Mouse (Mus musculus) intestine, embryonic 16.5 days (tissue): ENCODE results near the gene Spata25. TPM values are rescaled to one million over a fixed set of nuclear protein-coding genes. Genes with fewer than 3 reads are reported as not detected.
"Not testable (repeated sequence)": the region's sequence is repeated elsewhere in the genome, so short reads cannot be mapped to it uniquely, and the experiment has no call there.

Experiments
- ATAC-seq: fragments of 200-750 bp; cut with Nextera tagmentation; 2 replicates; pipeline ENCODE4 v1.8.0; 2017; ENCODE audit warnings: moderate TSS enrichment, moderate library complexity
- H3K27ac ChIP-seq: fragments of 300-500 bp; sonication (generic); 2 replicates; pipeline ENCODE4 v1.5.1; 2014; ENCODE audit warnings: mild to moderate bottlenecking, low read length
- H3K27me3 ChIP-seq: fragments of 300-500 bp; sonication (generic); replicated peaks from 2 replicates; pipeline ENCODE4 v1.6.1; 2014; ENCODE audit warnings: low read length, control low read depth, mixed read lengths; ENCODE audit not compliant: control insufficient read depth, insufficient read depth
- H3K36me3 ChIP-seq: fragments of 300-500 bp; sonication (generic); 2 replicates; pipeline ENCODE4 v1.6.1; 2014; ENCODE audit warnings: low read length, control low read depth; ENCODE audit not compliant: control insufficient read depth, insufficient read depth
- H3K4me1 ChIP-seq: fragments of 300-500 bp; sonication (generic); 2 replicates; pipeline ENCODE4 v1.6.1; 2014; ENCODE audit warnings: low read length, control low read depth, mixed read lengths; ENCODE audit not compliant: control insufficient read depth, insufficient read depth
- H3K4me2 ChIP-seq: fragments of 300-500 bp; sonication (generic); 2 replicates; pipeline ENCODE4 v1.6.1; 2014; ENCODE audit warnings: low read depth, low read length, control low read depth
- H3K4me3 ChIP-seq: fragments of 300-500 bp; sonication (generic); 2 replicates; pipeline ENCODE4 v1.5.1; 2014; ENCODE audit warnings: mild to moderate bottlenecking, low read length
- H3K9ac ChIP-seq: fragments of 300-500 bp; sonication (generic); 2 replicates; pipeline ENCODE4 v1.6.1; 2014; ENCODE audit warnings: low read depth, low read length
- H3K9me3 ChIP-seq: fragments of 300-500 bp; sonication (generic); 2 replicates; pipeline ENCODE4 v1.6.1; 2016; ENCODE audit warnings: low read length, control low read depth; ENCODE audit not compliant: control insufficient read depth
- WGBS: fragments of 180-500 bp; shearing (Covaris S2); extraction: QIAGEN DNeasy Blood & Tissue Kit; methylation state at CpG from one replicate; pipeline ENCODE4 v1.1.7; 2014; 5-methylcytosine and 5-hydroxymethylcytosine counted together
- polyA plus RNA-seq: library from polyadenylated mRNA; unstranded; fragments of >200 nt; fragmentation: Nextera tagmentation; extraction: Ambion mirVana; gene quantifications from 2 replicates; pipeline ENCODE4 v1.2.1, GENCODE M21; 2015

Gene Spata25
- polyA plus RNA-seq, 1 experiment from 2014 or later: not detected

GRCm38 (mm10) chr2:164803921-164804313, 24.4 kb downstream of the Spata25 start:
- Histone ChIP-seq H3K9ac (peak overlapping the region; percentile 82), H3K27ac (peak overlapping the region; percentile 12), H3K4me1 (peaks cover 13% of the 10 kb centered on the region), H3K9me3 (no peaks in the 10 kb centered on the region), H3K4me3 (peak overlapping the region; percentile 67), H3K36me3 (peaks cover 2% of the 10 kb centered on the region; the same call in 1 of the 2 replicates), H3K4me2 (peak overlapping the region; percentile 60), H3K27me3 (no peaks in the 10 kb centered on the region)
- WGBS: 58% methylated on average over 1 of the region's 1 CpGs
- ATAC-seq: no peak

DNA sequence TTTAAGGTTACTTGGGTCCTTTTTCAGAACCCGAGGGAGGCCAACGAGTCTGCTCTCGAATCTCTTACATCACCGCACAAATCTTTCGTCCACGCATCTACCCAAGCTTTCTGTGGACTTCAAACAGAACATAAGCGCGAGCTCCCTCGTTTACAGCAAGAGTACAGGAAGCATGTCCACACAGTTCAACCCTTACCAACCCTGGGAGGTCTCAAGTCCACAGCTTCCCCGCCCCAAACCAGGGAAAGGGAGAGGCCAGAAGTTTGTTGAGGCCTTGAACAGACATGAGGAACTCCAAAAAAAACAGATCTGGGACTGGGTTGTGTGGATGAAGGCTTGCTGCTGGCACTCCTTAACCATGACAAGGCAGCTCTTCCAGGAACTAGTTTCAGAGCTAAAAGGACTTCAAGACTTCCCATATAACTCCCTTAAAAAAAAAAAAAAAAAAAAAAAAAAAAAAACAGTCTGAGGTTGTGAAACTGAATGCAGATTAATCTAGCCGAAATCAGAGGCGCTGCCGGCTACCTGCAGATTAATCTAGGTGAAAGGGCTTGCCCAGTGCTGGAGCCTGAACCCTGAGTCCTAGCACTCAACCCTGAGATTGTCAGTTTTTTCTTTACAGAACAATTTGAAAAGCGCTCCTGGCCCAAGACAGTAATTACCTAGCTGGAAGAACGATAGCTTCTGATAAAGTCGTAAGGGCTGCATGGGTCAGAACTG, 25.0 kb downstream of the Spata25 start:
- Histone ChIP-seq H3K9ac (peak overlapping the region; percentile 82), H3K27ac (peak overlapping the region; percentile 12), H3K4me1 (peaks cover 13% of the 10 kb centered on the region), H3K27me3 (no peaks in the 10 kb centered on the region), H3K36me3 (peaks cover 2% of the 10 kb centered on the region; the same call in 1 of the 2 replicates), H3K9me3 (no peaks in the 10 kb centered on the region), H3K4me3 (peak overlapping the region; percentile 67), H3K4me2 (peak overlapping the region; percentile 60)
- no peak for ATAC-seq
- 78% methylated on average over 16 of the region's 16 CpGs for WGBS

GRCm38 (mm10) chr2:164800252-164801004, 27.9 kb downstream of the Spata25 start:
- no peak overlapping the region for H3K4me3 ChIP-seq
- peaks cover 9% of the 10 kb centered on the region for H3K4me1 ChIP-seq
- 88% methylated on average over 13 of the region's 13 CpGs for WGBS
- H3K36me3 ChIP-seq: peaks cover 6% of the 10 kb centered on the region
- H3K9ac ChIP-seq: no peak overlapping the region
- no peak overlapping the region for H3K4me2 ChIP-seq
- no peaks in the 10 kb centered on the region for H3K9me3 ChIP-seq
- ATAC-seq: no peak
- H3K27me3 ChIP-seq: no peaks in the 10 kb centered on the region
- H3K27ac ChIP-seq: no peak overlapping the region

- H3K36me3 ChIP-seq, H3K4me3 ChIP-seq, H3K4me1 ChIP-seq, H3K4me2 ChIP-seq, H3K9me3 ChIP-seq, ATAC-seq, H3K27me3 ChIP-seq, H3K9ac ChIP-seq, H3K27ac ChIP-seq: not testable (repeated sequence)
- 77% methylated on average over 6 of the region's 6 CpGs for WGBS
Measured at GRCm38 (mm10) chr2:164798554-164798953, 29.8 kb downstream of the Spata25 start.

DNA sequence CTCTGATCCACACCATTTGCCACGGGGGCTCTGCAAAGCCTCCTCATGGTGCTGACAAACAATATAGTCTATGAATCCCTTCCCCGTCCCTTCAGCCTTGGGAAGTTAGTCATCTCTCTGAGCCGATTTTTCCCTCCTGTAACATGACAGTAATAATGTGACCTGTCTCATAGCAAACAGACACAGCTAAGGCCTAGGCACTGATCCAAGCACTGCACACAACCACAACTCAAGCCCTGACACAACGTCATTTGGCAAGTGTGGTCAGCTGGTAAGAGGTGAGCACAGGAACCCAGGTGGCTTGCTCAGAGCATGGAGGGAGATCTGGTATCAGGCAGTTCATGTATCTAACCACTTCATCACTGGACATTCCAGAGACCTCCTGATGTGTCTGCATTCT, 32.5 kb downstream of the Spata25 start:
- H3K4me3 ChIP-seq: no peak overlapping the region
- no peak for ATAC-seq
- H3K27ac ChIP-seq: no peak overlapping the region
- H3K9me3 ChIP-seq: no peaks in the 10 kb centered on the region
- no peak overlapping the region for H3K9ac ChIP-seq
- 80% methylated on average over 4 of the region's 4 CpGs for WGBS
- no peaks in the 10 kb centered on the region for H3K27me3 ChIP-seq
- no peak overlapping the region for H3K4me2 ChIP-seq
- peaks cover 3% of the 10 kb centered on the region for H3K4me1 ChIP-seq
- H3K36me3 ChIP-seq: peaks cover 23% of the 10 kb centered on the region

GRCm38 (mm10) chr2:164794293-164794692, 34.0 kb downstream of the Spata25 start:
- Histone ChIP-seq H3K4me1 (peaks cover 3% of the 10 kb centered on the region), H3K36me3 (peaks cover 23% of the 10 kb centered on the region; the same call in 1 of the 2 replicates), H3K27me3 (no peaks in the 10 kb centered on the region), H3K9me3 (no peaks in the 10 kb centered on the region), H3K4me2 (no peak overlapping the region), H3K4me3 (no peak overlapping the region), H3K9ac (no peak overlapping the region), H3K27ac (no peak overlapping the region)
- 37% methylated on average over 5 of the region's 5 CpGs for WGBS
- peak; percentile 59 for ATAC-seq

DNA sequence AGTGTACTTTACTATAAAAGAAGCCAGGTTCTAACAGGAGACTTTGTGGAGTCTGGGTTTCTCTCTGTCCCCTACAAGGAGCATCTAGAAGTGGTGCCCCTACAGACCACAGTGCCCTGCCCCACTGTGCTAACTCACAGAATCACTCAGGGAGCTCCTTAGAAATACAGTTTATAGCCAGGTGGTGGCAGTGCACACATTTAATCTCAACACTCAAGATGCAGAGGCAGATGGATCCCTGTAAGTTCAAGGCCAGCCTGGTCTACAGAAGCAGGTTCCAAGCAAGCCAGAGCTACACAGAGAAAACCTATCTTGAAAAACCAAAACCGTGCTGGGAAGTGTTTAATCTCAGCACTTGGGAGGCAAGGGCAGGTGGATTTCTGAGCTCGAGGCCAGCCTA, 34.6 kb downstream of the Spata25 start:
- no peak overlapping the region for H3K27ac ChIP-seq
- no peak overlapping the region for H3K4me3 ChIP-seq
- H3K36me3 ChIP-seq: peaks cover 23% of the 10 kb centered on the region; the same call in 1 of the 2 replicates
- H3K27me3 ChIP-seq: no peaks in the 10 kb centered on the region
- no peak for ATAC-seq
- peaks cover 6% of the 10 kb centered on the region for H3K4me1 ChIP-seq
- H3K4me2 ChIP-seq: no peak overlapping the region
- H3K9me3 ChIP-seq: no peaks in the 10 kb centered on the region
- WGBS: 91% methylated on average over 2 of the region's 2 CpGs
- no peak overlapping the region for H3K9ac ChIP-seq

DNA sequence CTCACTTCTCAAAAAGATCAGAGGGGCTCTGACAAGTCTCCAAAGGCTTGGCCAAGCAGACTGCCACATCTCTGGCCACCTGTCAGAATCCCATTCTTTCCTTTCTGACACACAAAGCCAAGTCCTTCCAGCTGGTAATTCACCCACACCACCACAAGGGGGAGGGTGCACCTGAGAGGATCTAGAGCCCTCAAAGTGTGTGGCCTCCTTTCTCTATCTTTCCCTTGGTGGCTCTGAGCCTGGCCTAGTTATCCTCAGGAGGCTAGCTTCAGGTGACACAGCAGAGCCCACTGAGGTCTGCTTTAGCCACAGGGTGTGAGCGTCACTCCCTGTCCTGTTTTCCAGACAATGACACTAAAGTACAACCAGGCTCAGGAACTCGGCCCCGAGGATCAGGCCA, 35.1 kb downstream of the Spata25 start:
- H3K27me3 ChIP-seq: no peaks in the 10 kb centered on the region
- no peaks in the 10 kb centered on the region for H3K9me3 ChIP-seq
- no peak overlapping the region for H3K27ac ChIP-seq
- H3K36me3 ChIP-seq: peaks cover 26% of the 10 kb centered on the region; the same call in 1 of the 2 replicates
- 69% methylated on average over 3 of the region's 3 CpGs for WGBS
- no peak overlapping the region for H3K9ac ChIP-seq
- H3K4me1 ChIP-seq: peaks cover 11% of the 10 kb centered on the region
- ATAC-seq: 0 out of 2 replicates have a peak, but pooled peaks have one; percentile 16
- H3K4me3 ChIP-seq: no peak overlapping the region
- H3K4me2 ChIP-seq: no peak overlapping the region

GRCm38 (mm10) chr2:164792400-164793190, 35.7 kb downstream of the Spata25 start:
- peak; percentile 6; the same call in 1 of the 2 replicates for ATAC-seq
- Histone ChIP-seq H3K4me2 (no peak overlapping the region), H3K27ac (peak overlapping the region; percentile 28), H3K9me3 (no peaks in the 10 kb centered on the region), H3K4me3 (no peak overlapping the region), H3K4me1 (peaks cover 12% of the 10 kb centered on the region), H3K9ac (no peak overlapping the region; the same call in 1 of the 2 replicates), H3K27me3 (no peaks in the 10 kb centered on the region), H3K36me3 (peaks cover 26% of the 10 kb centered on the region; the same call in 1 of the 2 replicates)
- 89% methylated on average over 12 of the region's 12 CpGs for WGBS
